Mouse (Mus musculus) heart, postnatal 14 days (tissue): ENCODE measurements around the gene Fbln1. TPM values are rescaled to one million over a fixed set of nuclear protein-coding genes. Genes with fewer than 3 reads are reported as not detected.

Source experiments
- DNase-seq, 2 experiments: peaks; one replicate each; pipeline ENCODE4 v3.0.0; 2021 to 2022
- intact Hi-C: fragments of 180-260 bp; cut with DNase I; formaldehyde crosslinking; loops from one replicate; pipeline ENCODE4 v1.15.1; 2025
- long read RNA-seq, 2 experiments: library from polyadenylated mRNA; stranded (forward); transcript quantifications; one replicate each; pipeline ENCODE4 v2.0.0; 2021
- total RNA-seq, 2 experiments: library from RNA; stranded (reverse); gene quantifications; 2 replicates each; pipeline ENCODE4 v1.2.3; 2021

Fbln1 gene
- total RNA-seq, result 10 to 100 TPM; 60.9 to 78.2 TPM
- long read RNA-seq, experiment 1, transcript Fbln1-201 (17 exons, 3,659 nt), result minor isoform, 42 of 133 reads
- long read RNA-seq, experiment 1, transcript Fbln1-202 (15 exons, 2,273 nt), result major isoform, 77 of 133 reads
- long read RNA-seq, experiment 1, partial matches to known transcripts, result 9 of 133 reads
- long read RNA-seq, experiment 1, other reads (novel, unspliced or antisense), result 5 of 133 reads
- long read RNA-seq, experiment 2, transcript Fbln1-201 (17 exons, 3,659 nt), result minor isoform, 42 of 150 reads
- long read RNA-seq, experiment 2, transcript Fbln1-202 (15 exons, 2,273 nt), result major isoform, 95 of 150 reads
- long read RNA-seq, experiment 2, partial matches to known transcripts, result 7 of 150 reads
- long read RNA-seq, experiment 2, other reads (novel, unspliced or antisense), result 6 of 150 reads

DNA sequence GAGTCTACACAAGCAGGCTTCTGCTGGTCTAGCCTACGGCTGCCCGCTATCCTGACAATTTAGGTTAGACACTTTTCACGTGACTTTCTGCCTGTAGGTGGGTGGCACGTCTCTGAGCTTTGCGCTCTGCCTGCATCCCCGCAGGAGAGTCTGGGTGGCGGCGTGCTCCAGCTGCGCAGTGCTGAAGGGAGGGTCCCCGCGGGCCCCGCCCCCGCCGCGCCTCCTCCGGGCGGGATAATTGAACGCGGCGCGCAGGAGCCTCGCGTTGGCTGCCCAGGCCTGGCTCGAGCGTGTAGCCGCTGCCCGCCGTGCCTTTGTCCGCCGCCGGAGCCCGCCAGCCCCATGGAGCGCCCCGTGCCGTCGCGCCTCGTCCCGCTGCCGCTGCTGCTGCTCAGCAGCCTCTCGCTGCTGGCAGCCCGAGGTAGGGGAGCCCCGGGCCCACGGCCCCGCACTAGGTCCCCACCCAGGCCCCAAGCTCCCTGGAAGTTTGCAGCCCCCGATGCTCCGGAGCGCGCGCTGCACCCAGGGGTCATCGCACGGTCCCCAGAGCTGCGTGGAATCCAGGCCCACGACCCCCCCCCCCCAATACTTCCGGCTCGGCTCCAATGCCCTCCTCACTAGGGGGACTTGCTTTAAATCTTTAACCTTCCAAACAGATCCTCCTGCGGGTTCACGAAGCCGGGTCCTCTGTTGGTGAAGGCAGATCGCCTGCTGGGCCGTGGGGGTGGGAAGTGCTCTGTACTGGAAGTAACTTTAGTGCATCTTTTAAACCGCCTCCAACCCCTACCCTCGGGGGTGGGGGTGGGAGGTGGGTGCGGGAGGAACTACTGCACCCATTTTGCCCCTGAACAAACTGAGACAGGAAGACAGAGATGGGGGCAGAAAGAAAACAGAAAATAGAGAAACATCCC lies at the start of gene Fbln1:
Fbln1 (plus strand) TSS at position 158 of the 911 bp plus-strand sequence.
- intact Hi-C loops, result no loop called here
- DNase-seq, result peak; percentile 83 to 86

DNA sequence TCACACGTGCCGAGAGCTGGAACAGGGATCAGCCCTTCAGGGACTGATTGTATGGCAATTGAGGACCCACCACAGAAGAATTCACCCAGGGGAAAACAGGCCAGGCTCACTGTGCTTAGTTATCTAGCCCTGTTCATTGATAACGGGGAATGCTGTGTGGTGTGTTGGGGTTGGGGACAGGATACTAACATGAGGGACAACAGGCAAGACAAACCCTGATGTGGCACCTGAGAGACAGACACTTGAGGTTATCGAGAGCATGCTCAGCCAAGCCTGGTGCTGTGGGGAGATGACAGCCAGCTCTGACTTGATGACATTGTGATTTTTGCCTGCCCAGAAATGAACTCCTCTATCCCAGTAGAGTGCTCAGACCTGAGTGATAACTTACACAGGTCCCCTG lies 49.6 kb upstream of the Fbln1 start:
- intact Hi-C loops, result no loop called here
- DNase-seq, result no peak

DNA sequence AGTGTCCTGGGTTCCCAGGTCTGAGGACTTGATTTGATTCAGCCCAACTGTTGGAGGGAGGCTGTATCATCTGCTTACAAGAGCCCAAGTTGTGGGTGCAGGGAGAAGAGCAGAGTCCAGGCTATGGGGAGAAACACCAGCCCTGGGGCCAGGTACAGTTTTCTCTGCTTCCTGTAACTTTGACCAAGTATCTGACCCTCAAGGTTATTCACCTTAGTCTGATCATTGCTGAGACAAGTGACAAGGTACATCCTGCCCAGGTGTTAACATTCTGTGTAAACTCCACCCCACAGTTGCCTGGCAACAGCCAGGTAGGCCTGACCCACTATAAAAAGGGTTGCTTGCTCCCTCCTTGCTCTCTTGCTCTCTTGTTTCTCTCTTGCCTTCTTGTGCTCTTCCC lies 44.3 kb upstream of the Fbln1 start:
- no peak for DNase-seq
- intact Hi-C loops, result no loop called here

DNA sequence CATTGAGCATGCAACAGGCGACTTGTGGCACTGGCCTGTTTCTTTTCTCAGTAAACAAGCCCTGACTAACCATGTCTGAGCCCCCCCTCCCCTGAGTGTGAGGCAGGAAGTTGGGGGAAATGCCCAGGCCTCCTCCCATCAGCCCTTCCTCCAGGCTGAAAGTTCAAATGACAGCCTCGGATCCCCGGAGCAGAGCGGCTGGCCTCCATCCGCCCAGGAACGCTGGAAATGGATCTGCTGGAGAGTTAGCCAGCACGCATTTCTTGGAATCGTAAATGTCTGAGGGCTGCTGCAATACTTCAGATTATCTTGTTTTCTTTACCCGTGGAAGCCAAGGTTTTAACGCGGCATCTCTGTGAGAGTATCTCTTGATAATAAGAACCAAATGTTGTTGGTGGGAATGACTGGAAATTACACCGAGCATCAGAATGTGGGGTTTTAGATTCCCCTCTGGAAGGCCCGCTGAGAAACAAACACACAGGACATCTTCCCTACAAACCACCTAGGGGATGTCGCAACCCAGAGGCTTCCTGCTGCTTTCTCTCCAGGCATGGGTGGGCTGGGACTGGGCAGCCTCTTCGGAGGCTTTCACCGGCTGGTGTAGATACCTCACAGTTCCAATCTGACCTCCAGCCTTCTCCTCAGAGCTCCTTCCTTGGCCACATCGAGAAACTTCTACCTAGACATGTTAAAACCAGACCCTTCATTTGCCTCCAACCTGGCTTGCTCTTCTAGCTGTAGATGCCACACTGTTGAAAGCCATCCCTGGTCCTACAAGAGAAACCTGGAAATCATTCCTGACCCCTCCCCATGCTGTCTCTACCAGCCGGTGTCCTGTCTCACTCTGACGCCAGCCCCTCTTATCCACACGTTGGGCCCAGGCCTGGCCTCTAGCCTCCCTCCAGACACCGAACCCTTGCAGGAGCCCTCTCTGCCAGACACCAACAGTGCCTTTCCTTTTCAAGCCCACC lies 42.8 kb upstream of the Fbln1 start:
- intact Hi-C loops, result no loop called here
- DNase-seq, result peak; percentile 61 to 67

DNA sequence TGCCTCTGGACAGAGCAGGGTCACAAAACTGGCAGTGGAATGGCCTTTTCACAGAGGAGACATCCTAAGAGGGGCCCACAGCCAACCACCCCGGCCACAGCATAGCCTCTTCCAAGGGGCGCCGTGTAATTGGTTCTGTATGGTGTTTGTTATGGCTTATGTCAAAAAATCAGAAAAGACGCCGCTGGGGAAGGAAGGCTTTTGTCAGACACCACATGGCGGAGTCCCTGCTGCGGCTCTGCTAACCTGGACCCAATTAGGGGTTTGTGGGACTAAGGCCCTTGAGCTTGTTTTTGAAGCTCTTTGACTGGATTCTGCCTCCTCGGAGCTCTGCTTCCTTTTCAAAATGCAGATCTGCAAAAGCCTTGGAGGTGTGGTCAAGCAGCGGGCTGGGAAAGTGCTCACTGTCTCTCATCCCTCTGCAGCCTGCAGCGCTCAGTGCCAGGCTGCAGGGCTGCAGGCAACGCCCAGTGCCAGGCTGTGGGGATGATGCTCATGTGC lies 39.3 kb upstream of the Fbln1 start:
- intact Hi-C loops, result no loop called here

DNA sequence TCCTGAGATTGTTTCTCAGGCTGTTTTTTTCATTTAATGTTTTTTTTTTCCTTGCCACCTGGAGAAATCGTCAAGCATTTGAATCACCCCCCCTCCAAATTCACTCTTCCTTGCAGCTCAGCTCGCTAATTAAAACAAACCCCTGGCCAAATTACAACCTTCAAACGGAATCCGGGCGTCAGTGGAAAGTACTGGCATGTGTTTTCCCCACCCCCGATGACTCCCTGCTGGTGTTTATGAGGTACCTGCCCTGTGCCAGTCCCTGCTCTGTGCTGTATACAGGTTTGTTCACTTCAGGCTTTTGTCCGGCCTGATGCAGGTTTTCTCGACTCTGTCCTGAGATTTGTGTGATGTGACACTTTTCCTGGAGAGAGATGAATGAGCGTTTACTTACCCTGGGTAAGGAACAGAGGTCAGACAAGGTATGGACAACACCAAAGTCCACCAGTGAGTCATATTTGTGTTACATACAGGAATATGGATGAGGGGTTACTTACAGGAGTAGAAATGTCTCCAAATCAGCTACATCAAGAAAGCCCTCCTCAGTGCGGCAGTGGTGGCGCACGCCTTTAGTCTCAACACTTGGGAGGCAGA lies 38.6 kb upstream of the Fbln1 start:
- intact Hi-C loops, result no loop called here
- no peak for DNase-seq

More for the DNA sequence above, 39.3 kb upstream of the Fbln1 start:
- no peak for DNase-seq

DNA sequence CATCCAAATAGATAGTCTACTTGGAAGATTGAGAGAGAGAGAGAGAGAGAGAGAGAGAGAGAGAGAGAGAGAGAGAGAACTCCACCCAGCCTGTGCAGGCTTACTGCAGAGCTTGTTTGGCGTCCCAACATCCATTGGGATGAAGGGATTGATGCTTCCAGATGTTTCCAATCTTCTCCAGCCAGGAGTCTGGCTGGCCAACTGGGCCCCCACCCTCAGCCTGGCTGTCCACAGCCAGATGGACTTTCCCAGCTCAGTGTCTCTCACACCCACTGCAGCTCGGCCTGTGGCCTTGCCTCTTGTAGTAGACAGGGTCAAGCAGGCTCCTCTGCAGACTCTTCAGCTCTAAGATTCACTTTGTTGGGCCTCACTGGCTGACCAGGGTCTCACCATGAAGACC lies 33.7 kb upstream of the Fbln1 start:
- intact Hi-C loops, result no loop called here
- peak; percentile 63 to 65 for DNase-seq

DNA sequence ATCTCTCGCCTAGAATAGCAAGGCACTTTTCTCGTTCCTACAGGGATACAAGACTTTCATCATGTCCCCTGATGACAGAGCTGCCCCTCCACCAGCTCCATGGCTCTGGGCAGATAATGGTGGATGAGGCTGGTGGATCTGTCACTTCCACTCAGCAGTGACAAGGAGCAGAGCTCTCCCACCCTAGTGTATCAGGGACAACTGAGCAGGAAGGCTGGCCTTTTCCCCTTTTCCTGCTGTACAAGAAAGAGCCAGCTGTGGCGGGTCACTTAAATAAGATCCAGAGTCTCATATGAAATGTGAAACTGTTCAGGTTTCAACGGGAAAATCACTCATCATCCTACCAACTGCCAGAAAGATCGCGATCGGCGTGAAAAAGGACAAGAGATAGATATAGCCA lies 32.3 kb upstream of the Fbln1 start:
- intact Hi-C loops, result no loop called here
- DNase-seq, result no peak

DNA sequence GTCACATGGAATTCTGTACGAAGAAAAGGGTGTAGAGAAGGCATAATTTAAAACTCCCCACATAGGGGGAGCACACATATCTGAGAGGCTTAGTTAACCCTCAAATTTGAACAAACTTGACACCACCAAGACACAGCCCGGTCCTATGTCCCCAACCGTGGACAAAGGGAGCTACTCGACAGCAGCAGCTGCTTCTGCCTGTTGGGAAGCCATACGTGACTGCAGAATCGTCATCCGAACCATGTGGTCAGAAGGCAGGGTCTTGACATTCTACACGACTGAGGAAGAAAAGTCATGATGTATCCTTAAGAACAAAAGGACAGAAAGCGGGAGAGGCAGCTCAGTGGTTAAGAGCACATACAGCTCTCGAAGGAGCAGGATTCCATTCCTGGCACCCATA lies 31.7 kb upstream of the Fbln1 start:
- DNase-seq, result no peak
- intact Hi-C loops, result no loop called here

DNA sequence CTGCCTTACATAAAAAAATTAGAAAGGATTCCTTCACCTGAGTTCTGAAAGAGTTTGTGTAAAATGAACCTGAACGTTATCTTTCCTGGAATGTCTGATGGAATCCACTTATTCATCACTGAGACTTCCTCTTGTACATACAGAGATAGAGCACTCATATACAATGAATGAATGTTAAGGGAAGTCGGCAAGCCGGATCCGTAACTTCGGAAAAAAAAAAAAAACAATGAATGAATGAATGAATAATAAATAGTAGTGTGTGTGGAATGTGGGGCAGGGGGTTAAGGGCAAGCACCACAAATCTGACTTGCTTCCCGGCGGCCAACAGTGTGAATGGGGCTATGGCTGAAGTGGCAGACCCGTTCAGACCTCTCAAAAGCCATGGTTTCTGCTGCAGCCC lies 28.2 kb upstream of the Fbln1 start:
- peak; percentile 57 to 58 for DNase-seq

DNA sequence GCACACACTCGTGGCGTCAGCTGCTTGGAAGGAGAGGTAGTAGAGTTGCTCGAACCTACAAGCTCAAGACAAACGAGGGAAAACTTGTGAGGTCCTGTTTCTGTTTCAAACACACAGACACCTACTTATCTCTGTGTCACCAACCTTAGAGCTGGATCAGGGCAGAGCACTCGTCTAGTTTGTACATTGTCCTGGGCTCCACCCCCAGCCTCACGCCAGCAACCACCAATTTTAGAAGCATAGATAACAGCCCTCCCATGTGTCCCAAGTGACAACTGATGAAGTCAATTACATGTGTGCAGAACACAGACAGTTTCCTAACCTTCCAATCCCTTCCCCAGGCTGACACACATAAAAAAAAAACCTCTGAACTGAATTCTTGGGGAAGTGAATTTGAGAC lies 27.6 kb upstream of the Fbln1 start:
- intact Hi-C loops, result no loop called here

More for the DNA sequence above, 28.2 kb upstream of the Fbln1 start:
- intact Hi-C loops, result no loop called here

DNA sequence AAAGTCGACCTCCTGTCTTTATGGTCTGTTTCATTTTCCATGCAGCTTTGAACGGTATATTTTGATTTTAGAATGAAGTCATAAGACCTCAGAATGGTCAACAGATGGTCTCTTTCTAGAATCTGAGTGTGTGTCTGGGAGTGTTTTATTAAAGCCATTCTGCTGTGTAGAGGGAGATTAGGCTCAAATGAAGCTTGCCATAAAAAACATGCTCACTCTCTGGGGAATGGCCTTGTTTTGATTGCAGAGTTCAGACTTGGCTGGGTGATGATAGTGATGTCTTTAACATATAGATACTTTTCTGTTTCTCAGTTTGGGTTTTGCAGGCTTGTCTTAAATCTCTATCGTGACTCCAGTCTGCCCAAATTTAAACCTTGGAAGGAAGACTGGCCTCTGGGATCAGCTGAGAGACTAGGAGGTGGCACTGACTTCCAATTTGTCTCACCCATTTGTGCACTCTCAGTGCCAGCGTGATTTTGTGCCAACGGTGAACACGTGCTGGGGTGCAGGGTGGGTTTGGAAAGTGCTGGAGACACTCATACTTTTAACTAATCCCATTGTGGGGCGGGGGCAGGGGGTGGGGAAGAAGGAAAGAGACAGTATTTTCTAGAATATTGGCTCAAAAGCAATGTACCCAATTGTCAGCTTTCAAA lies 26.1 kb upstream of the Fbln1 start:
- DNase-seq, result no peak
- intact Hi-C loops, result no loop called here

More for the DNA sequence above, 27.6 kb upstream of the Fbln1 start:
- DNase-seq, result no peak

DNA sequence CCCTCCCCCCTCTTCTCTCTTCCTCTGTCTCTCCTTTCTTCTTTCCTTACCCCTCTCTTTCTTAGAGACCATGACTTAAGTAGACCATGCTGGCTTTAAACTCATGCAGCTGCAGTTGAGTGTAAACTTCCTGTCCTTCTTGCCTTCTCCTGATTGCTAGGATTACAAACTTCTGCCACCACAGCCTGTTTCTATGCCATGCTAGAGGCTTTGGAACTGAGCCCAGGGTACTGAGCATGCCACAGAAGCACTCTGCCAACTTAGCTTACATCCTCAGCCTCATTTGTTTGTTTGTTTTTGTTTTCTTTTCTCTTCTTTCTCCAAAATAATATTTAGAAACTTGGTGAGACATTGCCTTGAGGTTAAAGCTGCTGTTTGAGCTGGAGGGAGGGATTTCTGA lies 25.4 kb upstream of the Fbln1 start:
- intact Hi-C loops, result no loop called here
- DNase-seq, result no peak

DNA sequence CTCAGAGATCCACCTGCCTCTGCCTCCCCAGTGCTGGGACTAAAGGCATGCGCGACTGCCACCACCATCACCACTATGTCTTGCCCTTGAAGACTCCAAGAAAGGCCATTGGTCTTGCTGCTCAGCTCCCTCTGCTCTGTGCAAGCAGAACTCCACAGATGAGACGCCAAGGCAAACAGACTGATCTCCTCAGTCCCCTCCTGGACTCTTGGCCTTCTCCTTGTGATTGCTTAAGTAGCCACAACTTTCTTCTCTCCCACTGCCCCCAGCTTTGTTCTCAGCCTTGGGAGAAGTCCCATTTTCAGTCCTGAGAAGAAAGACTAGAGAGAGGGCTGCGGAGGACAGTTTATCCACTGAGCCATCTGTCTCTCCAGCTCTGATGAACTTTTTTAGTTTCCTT lies 23.7 kb upstream of the Fbln1 start:
- no peak for DNase-seq
- intact Hi-C loops, result no loop called here

DNA sequence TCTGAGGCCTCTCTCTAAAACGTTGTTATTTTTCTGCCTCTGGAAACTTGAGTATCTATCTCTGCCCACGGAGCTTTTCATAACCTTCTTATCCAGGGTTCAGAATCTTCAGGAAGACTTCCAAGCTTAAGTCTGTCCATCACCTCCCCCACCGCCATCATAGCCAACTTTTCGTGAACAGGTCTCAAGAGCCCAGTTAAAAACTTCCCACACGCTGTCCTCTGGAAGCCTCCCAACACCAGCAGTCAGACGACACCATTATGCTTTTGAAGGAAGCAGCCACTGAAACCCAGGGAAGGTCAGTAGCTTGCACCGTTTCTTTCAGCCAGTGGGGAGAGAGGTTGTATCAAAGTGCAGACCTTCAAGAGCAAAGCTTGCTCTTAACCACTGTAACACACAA lies 18.8 kb upstream of the Fbln1 start:
- intact Hi-C loops, result no loop called here
- DNase-seq, result peak; percentile 36 to 49

DNA sequence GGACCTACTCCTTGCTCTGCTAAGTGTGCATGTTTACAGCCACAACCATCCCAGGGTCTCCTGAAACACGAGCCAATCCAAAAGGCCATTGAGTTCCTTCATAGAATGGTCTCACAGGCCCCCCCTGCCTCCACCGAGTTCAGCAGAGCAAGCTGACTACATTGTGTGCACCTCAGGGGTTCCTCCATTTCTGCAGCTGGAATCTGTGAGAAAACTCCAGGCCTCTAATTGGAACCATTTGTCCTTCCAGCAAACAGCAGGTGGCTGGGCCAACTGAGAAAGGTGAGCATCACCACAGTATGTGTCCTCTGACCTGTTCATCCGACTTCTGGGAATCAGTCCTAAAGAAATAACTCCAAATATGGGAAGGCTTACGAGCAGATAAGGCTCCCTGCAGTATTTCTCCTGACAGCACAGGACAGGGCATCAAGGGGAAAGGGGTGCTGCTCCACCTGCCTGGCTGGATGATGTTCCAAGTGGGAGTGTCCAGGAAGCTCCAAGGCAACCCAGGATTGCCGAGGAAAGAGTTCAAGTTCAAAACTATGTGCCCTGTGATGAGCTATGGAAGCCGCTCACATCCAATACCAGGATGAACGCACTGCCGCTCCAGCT lies 17.5 kb upstream of the Fbln1 start:
- intact Hi-C loops, result no loop called here
- DNase-seq, result no peak

DNA sequence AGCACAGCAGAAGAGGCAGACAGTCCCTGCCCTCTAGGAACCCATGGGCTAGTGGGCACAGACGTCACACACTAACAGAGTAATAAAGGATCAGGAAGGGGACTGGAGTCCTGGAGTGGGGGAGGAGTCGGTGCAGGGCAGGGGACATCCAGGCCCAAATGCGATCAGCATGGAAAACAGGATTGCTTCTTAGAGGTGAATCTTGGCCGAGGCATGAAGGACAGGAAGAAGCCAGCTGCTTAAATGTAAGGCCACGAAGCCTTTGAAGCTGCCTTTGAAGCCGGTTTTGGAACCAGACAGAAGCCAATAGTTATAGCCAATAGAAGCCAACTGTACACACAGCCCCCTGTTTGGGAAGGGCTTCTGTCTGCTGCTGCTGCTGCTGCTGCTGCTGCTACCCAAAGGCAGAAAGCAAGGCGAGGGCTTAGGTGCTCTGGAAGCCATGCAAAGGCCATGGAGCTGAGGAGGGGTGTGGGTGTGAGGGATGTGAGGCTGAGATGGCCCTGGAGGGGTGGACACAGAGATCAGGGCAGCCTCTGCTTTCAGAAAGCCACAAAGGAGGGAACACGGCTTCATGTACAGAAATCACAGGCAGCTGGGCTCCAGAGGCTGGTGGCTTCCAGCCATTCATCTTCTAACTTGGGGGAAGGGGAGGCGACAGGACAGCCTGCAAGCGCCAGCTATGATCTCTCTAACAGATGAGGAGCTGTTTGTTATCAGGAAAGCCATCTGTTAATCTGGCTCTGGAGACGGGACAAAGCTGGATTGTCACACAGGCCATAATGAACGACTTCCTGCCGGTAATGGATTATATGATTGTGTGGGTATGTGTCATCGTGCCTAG lies 5.1 kb upstream of the Fbln1 start:
- peak; percentile 22 to 37 for DNase-seq

DNA sequence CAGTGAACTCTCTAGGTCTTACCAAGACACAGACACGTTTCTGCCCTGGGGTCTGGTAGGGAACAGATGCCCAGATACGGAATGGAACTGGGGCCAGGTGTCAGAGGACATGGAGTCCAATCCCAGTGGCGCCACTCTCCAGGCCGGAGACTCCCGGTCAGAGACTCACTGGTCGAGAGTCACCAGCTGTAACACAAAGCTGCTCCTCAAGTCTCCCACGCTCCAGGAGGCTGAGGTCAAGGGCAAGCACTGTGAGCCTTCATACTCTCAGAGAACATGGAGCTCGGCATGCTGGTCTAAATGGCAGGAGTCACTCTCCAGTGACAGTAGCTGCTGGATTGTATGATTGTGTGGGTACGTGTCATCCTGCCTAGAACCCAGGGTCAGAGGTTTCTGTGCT lies 3.5 kb upstream of the Fbln1 start:
- intact Hi-C loops, result no loop called here
- no peak for DNase-seq

More for the DNA sequence above, 5.1 kb upstream of the Fbln1 start:
- intact Hi-C loops, result no loop called here
